Mouse (Mus musculus) retina, embryonic 14.5 days (tissue): ENCODE results near the gene Rbpj.

Experiments
- DNase-seq: peaks from one replicate; pipeline ENCODE4 v3.0.0-alpha.2; 2015; ENCODE audit warnings: low spot score

Gene Rbpj

DNA sequence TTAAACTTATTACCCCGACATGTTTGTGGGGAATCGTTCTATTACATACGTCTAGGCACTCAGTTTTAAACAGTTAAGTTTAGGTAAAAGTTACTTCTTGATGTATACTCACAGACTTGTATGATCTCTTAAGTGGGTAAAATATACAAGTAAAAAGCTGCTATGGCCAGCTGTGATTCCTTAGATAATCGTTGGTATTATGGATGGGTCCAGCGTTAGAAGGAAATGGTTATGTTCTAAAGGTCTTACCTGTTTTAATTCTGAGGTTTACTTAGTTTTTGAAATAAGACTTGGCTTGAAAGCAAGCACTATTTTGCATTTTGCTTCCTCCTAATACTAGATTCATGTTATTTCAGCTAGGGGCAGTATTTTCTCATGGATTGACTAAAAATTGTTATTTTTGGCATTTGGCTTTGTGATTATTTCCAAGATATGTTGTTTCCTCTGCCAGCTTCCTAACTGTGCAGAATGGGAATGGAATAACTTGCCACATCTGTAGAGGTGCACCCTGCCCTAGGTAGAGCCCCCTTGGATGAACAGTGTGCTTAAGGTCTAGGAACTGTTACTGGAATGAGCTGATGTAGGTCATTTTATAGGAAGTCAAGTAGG is 127.2 kb downstream of the Rbpj start:
- no peak for DNase-seq

DNA sequence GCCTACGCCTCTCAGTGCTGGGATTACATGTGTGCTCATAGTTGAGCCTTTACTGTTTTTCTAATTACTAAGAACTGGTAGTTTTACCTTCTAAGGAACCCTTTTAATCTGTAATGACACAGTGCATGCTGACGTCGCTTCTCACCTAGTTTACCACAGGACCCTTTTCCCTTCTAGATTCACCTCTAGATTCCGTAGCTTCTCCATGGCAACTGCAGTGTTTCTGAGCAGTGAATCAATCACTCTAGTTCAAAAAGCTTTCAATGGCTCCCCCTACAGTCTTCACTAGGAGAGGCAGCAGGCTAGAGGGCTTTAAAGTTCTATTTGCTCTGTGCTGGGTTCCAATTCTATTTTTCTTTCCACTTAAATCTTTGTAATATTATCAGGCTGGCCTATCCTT is 128.3 kb downstream of the Rbpj start:
- peak; percentile 80 for DNase-seq

DNA sequence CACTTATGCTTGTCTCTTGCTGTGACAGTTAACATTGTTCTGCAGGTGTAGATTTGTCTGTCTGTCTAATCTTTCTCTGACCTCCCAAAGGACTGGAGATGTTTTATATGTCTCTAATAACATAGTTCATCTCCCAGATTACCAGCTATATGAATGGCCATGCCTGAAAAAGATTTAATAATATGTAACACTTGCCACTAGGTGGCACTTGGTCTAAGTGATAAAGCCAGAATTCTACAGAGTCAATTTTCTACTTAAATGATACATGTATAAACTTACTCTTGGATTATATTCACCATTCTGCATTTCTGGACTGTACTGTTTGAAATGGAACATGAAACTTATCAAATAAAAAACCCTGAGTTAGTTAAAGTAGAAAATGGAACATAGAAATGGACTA is 132.6 kb downstream of the Rbpj start:
- DNase-seq, result peak; percentile 59

DNA sequence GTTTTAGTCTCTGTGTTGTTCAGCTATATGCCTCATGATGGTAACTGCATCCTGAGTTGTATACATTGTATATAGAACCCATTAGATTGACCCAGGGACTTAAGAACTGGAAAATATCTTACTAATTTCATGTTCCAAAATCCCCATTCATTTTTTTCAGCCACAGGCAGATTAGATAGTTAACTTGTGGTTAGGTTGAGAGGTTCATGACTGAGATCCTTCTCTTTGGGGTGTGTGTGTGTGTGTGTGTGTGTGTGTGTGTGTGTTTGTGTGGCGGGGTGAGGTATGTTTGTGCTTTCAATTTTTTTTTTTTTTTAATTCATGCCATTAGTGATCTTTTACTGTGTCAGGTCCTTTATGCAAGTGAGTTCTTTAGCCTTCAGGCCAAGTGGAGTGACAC is 133.2 kb downstream of the Rbpj start:
- no peak for DNase-seq

DNA sequence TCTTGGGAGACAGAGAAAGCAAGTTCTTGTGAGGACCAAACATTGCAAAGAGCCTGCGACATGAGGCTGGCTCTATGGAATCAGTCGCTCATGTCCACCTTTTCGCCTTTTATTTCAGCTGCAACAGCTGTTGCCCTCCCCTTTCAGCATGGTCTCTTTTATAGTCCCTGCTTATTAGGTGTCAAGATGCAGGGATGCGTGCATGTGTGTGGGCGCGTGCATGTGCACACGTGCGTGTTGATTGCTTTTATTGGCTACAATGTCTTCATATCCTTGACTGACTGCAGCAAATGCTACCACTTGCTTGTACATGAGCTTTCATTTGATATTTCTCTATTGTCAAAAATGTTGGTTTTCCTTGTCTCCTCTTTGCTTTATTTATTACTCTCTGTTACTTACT is 136.2 kb downstream of the Rbpj start:
- peak; percentile 22 for DNase-seq

DNA sequence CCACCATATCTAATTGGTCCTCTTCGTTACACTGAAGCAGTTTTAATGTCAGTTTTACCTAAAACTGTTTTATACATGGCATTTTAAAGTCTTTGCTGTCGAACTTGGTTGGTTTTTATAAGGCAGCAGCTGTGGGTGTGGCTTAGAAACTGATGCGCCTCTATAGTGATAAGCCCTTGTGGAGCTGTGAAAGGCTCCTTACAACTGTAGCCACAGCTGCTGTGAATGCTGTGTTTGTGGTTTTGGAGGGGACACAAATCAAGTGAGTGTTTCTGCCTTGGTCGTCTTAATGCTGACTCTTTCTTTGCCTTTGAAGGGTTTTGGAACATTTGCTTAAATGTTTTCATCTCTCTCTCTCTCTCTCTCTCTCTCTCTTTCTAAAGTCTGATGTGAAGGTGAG is 139.5 kb downstream of the Rbpj start:
- DNase-seq, result no peak

DNA sequence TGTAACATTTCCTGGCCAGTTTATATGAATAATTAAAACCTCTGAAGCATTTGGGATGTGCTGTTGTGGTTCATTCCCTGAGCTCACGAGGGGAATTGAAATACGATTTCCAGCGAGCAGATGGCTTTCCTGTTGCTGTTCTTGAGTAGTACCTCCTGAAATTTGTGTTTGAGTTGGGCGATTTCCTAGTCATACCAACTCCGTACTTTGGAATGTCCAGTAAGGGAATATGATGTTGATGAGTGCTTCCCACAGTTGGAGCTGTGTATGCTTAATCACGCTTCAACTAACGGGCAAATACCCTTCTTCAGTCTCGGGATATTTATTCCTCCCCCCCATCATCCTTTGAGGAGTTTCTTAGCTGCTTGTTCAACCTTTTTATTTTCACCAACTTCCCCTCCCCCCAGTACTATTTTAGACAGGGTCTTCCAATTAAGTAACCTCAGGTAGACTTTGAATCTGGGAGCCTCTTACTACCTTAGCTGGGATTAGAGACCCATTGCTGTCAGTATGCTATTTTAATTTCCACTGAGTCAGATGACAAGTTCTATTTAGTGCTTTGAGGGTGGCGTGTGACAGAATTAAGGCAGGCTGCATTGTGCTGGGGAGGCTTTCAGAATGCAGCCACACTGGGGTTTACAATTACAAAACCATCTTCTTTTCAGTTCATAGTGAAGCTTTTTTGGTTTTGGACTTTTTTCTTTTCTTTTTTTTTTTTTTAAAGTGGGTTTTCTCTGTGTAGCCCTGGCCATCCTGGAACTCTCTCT is 141.5 kb downstream of the Rbpj start:
- no peak for DNase-seq

DNA sequence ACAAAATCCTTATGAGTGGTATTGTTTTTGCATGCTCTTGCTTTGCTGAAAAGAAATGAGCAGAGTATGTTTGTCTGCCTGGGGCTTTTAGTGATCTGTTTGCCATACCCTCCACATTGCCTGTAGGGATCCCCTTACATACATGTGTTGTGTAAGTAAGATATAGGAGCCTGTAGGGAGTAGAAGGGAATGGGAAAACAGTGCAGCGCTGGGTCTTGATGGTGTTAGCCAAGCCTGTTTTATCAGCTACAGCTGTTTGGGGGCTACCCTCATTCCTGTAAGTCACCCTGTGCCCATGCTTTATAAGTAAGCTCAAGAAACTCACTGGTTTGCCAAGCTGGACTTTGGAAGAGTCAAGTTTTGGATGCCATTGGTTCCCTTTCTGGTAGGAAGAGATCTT is 152.9 kb downstream of the Rbpj start:
- no peak for DNase-seq

DNA sequence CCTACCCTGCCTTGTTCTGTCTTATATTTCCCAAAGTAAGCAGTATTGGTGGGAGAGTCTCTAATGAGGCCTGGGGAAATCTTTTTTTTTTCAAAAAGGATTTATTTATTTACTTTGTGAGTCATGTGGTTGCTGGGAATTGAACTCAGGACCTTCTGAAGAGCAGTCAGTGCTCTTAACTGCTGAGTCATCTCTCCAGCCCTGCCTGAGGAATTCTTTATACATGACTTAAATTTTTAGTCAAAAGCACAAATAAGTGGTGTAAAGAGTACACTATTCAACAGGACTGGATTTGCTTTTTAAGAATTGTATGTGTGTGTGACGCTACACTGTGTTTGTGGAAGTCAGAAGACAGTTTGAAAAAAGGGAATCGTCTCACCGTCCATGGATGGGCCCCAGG is 166.1 kb downstream of the Rbpj start:
- no peak for DNase-seq

DNA sequence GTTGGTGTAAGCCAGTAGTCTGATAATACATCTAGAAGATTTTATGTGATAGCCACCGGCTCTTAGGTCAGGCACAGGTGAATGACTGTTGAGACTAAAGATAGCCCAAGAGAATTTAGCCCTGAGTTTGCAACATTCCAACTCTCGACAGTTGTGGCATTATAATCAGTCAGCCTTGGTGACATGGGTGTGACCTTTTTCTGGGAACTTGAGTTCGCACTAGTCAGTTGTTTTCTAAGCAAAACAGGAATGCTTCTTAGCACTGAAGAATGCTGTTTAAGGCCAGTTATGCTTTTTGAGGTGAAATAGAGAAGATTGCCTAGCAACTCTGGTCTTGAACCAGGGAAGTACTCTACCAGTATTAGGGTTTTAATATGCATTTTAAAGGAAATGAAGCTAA is 170.8 kb downstream of the Rbpj start:
- DNase-seq, result no peak

DNA sequence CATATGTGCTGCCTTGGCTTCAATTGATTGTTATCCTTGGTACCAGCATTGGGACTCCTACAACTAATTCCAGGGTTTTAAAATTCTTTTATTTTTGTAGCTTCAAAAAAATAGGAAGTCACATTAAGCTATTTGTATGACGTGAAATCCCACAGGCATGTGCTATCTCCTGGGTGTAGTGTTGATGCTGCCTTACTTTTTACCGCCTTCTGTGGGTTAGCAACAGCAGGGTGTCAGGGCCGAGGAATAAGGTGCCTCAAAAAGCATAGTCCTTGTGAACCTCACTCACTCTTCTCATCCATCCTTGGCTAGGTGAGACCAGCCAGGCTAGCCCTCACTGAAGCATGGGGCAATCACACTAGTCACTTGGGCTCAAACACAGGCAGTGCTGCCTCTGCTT is 171.3 kb downstream of the Rbpj start:
- no peak for DNase-seq

DNA sequence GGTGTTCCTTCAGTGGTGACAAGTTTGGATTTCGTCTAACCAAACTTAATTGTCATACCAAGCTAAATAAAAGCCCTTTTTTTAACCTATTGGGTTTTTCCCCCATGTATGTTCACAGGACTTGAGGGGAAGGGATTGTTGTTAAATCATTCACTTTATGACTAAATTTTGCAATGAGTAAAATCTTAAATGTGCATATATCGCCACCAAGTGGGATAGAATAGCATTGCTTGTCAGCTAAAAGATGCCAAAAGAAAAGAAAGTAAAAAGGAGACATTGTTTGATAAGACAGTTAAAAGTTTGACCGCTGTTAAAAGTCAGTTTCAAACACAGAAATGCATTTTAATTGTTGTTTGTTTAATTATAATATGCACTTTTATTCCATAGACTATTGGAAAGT is 172.7 kb downstream of the Rbpj start:
- peak; percentile 61 for DNase-seq

DNA sequence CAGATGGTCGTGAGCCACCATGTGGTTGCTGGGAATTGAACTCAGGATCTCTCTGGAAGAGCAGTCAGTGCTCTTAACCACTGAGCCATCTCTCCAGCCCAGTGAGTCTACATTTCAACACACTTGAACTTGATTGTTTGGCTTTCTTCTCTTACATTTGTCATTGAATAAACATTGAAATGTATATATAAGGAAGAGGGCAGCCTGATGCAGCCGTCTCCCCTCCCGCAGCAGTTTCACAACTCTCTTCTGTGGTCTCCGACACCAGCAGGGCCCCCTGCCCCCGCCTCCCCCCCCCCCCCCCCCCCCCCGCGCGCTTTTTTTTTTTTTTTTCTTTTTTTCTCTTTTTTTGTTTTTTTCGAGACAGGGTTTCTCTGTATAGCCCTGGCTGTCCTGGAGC is 180.7 kb downstream of the Rbpj start:
- no peak for DNase-seq

DNA sequence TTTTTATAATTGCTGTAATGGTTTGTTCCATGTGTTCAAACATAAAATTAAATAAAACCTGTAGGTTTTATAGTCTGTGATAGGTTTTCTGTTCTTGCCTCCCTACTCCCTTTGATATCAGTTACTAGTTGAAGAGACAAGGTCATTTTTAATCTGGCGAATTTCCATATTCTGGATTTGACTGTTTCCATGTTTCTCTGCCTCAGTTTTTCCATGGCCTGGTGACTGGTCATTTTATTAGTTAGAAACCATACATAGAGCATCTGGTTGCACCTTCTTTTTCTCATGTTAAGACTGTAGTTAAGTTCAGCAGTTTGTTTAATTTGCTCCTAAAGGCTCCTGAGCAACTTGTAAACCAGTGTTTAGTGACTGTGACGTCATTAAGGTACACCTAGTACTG is 181.4 kb downstream of the Rbpj start:
- DNase-seq, result no peak

DNA sequence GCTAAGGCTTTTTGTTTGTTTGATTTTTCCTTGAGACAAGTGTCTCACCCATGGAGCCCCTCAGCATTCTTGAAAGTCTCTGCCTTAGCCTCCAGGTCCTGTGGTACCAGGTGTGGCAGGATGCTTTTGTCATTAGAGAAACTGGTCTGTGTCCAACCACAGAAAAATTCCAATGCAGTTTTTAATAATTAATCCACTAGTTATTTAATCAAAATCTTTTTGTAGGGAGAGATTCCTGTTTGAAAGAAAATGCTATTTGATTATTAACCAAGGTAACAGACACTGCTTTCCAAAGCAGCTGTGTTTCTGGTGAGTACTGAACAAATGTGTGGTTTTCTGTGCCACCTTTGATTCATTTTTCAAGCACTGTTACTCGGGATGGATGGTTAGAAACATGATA is 190.6 kb downstream of the Rbpj start:
- no peak for DNase-seq

DNA sequence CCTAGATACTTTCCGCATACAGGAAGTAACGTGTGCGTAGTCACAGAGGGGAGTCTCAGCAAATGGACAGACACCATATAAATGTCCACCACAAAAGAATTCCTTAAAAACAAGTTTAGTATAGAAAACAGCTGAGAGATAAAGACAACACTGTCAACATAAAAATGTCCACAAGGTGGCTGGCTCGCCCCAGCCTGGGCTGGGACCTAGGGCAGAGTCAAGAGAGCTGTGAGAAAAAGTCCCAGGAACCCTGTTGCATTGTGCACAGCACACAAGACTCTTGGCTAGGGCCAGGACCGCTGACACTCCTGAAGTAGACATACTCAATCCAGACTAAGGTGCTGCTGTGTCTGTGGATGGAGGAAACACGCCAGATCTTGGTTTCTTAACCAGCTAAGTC is 192.0 kb downstream of the Rbpj start:
- peak; percentile 67 for DNase-seq

DNA sequence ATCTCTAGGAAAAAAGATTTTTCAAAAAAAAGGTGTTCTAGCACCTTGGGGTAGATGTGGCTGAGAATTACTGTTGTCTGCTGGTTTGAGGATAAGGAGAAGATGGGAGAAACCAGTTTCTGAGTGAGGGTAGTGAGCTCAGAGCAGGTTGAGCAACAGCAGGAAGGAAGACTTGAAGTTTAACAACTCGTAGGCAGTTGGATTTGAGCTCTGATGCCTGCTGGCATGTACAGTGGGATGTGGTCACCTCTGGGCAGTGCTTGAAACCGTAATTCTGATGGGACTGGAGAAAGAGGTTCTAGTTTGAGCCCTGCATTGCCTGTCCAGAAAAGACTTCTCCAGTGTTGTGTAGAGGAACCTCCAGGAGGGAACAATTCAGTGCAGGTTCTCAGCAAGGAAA is 195.6 kb downstream of the Rbpj start:
- DNase-seq, result no peak

DNA sequence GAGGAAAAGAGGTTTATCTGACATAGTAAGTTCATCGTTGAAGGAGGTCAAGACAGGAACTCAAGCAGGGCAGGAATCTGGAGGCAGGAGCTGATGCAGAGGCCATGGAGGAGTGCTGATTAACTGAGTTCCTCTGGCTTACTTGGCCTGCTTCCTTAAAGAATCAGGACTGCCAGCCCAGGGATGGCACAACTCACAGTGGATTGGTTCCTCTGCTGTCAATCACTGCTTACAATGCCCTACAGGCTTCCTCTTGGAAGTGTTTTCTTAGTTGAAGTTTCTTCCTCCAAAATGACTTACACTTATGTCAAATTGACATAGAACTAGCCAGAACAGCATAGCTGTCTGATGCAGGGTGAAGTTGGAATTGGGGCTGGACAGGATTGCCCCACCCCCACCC is 196.5 kb downstream of the Rbpj start:
- DNase-seq, result no peak

DNA sequence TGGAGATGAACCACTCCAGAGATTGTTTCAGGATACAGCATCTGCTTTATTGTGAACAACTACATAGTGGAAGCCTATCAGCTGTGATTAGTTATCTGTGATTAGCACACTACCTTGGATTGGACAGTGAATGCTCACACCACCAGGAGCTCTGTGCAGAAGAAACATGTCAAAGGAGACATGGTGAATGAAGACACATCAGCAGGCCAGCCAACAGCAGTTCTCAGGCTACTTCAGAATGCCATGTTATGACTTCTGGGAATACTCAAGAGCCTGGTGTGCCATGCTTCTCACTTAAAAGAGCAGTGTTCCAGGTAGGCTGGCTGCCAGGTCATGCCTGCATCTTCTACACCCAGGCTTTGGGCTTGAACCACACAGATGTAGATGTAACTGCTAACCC is 197.7 kb downstream of the Rbpj start:
- DNase-seq, result no peak

DNA sequence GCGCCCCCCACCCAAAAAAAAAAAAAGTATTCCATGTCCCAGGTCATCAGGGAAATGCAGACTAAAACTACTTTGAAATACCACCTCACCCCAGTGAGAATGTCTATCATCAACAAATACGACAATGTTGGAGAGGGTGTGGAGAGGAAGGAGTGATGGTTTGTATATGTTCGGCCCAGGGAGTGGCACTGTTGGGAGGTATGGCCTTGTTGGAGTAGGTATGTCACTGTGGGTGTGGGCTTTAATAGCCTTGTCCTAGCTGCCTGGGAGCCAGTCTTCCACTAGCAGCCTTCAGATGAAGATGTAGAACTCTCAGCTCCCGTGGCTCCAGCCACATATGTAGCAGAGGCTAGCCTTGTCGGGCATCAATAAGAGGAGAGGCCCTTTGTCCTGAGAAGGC is 202.1 kb downstream of the Rbpj start:
- no peak for DNase-seq

DNA sequence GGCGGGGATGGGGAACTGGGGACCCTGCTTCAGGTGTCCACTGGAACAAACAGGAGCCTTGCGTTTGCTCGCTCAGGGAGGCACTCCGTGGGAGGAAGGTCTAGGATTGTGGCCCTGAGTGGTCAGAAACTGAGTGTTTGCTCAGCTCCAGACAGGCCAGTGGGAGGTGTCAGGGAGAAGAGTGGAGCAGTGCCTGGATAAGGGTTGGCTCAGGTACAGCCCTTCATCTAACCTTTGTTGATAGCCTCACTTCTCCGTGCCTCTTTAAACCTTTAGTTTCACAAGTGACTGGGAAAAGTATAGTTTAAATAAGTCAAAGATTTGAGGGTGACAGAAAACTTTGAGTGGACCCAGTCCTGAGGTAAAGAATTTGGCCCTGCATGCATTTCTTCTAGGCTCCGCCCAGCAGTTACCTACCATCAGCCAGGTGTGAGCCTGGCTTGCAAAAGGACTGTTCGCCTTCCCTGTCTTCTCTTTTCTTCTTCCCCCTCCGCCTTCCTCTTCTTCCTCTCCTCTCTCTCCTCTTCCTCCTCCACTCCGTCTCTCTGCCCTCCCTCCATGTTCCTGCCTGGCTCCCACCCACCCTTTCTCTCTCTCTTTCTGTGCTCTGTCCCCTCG is 204.5 kb downstream of the Rbpj start:
- no peak for DNase-seq

DNA sequence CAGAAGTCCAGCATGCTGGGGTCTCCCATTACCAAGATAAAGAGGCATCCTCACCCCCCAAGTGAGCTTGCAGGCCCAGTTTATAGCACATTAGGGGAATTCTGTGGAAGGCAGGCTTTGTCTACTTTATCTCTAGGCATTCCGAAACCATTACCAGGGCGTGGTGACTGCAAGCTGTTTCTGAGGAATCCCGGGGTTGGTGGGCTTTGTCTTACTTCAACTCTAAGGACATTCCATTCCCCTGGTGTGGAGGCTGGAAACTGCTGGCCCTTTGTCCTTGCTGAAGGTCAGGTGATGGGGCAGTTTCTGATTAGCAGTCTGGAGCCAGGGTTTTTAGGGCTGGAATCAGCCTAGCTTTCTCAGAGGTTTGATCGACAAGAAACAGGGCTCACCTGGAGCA is 205.6 kb downstream of the Rbpj start:
- DNase-seq, result no peak

DNA sequence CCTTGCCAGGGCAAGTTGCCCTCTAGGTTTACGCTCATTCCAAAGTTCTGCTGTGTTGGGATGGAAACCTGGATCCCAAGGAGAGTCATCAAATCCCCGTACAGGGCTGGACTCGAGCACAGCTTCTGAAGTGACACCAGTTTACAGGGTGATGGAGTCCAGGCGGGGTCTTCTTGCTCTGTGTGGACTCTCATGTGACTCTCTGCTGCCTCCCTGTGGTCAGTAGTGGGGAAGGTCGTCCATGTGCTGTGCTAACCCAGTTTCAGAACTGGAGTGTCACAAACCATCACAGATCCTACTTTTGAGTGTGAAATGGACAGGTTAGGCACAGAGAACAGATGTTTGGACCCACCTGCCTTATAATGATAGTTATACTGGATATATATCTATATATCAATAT is 206.4 kb downstream of the Rbpj start:
- peak; percentile 94 for DNase-seq
